Mouse (Mus musculus) embryonic facial prominence, embryonic 10.5 days (tissue): ENCODE measurements around the gene Actr2. TPM values are rescaled to one million over a fixed set of nuclear protein-coding genes. Genes with fewer than 3 reads are reported as not detected.
A peak's percentile ranks its signal among the peaks of the same experiment; 100 is the strongest.
"Not testable (repeated sequence)": the region's sequence is repeated elsewhere in the genome, so short reads cannot be mapped to it uniquely, and the experiment has no call there.

Experiments
- DNase-seq: peaks from one replicate; pipeline ENCODE4 v3.0.0-alpha.2; 2017; ENCODE audit warnings: low spot score
- H3K27ac ChIP-seq: fragments of 300-500 bp; sonication (generic); replicated peaks from 2 replicates; pipeline ENCODE4 v1.5.1; 2016; ENCODE audit warnings: mild to moderate bottlenecking
- H3K27me3 ChIP-seq: fragments of 300-500 bp; sonication (generic); replicated peaks from 2 replicates; pipeline ENCODE4 v1.6.1; 2016; ENCODE audit warnings: low read depth, mild to moderate bottlenecking; ENCODE audit not compliant: poor library complexity, severe bottlenecking
- H3K36me3 ChIP-seq: fragments of 300-500 bp; sonication (generic); replicated peaks from 2 replicates; pipeline ENCODE4 v1.6.1; 2016; ENCODE audit warnings: mild to moderate bottlenecking, moderate library complexity
- H3K4me1 ChIP-seq: fragments of 300-500 bp; sonication (generic); 2 replicates; pipeline ENCODE4 v1.6.1; 2016
- H3K4me3 ChIP-seq: fragments of 300-500 bp; sonication (generic); 2 replicates; pipeline ENCODE4 v1.5.1; 2016; ENCODE audit warnings: mild to moderate bottlenecking, moderate library complexity
- H3K9me3 ChIP-seq: fragments of 300-500 bp; sonication (generic); 2 replicates; pipeline ENCODE4 v1.6.1; 2016; ENCODE audit warnings: mild to moderate bottlenecking
- WGBS: fragments of 180-500 bp; shearing (Covaris S2); methylation state at CpG from one replicate; pipeline ENCODE4 v1.1.7; 2016; 5-methylcytosine and 5-hydroxymethylcytosine counted together
- polyA plus RNA-seq: library from polyadenylated mRNA; unstranded; fragments of >200 nt; fragmentation: Nextera tagmentation; extraction: Ambion mirVana; gene quantifications from 2 replicates; pipeline ENCODE4 v1.2.1, GENCODE M21; 2016

The Actr2 gene
- 111 and 114 TPM in 2 replicates for polyA plus RNA-seq

DNA sequence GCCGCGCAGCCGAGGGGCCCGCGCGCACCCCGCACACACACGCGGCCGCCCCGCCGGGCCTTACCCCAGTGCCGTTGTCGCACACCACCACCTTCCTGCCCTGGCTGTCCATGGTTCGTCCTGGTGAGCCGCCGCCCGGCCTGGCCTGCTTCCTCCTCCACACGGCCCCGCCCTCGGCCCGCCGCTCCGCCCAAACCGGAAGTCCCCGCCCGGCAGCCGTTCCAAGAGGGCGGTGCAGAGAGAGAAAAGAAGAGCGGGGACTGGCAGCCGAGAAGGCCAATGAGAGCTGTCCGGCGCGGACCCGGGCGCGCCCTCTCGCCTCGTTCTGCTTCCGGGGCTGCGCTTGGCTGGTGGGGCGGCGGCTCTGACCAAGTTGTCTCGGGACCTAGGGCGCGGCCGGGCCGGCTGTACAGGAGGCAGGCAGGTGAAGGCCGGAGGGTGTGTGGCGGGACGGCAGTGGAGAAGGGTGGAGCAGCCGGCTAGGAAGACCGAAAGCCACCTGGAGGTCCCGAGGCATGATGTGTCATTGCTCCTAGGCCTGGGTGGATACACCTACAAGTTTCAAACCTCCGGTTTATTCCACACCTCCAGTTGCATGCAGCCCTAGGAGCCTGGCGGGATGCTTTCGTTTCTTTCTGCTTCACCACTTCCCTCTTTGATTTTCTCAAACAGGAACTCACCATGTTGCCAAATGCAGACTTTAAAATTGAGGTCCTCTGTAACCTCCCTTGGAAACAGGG, at the start of gene Actr2:
Gene Actr2, minus strand, starts transcription at position 173 of the 740 bp plus-strand sequence.
- Histone ChIP-seq H3K27me3 (no peaks in the 10 kb centered on the region), H3K36me3 (peaks cover 24% of the 10 kb centered on the region), H3K9me3 (no peaks in the 10 kb centered on the region), H3K4me3 (peak within 1 kb of the TSS; percentile 91), H3K4me1 (peaks cover 16% of the 10 kb centered on the region), H3K27ac (peak within 1 kb of the TSS; percentile 93)
- DNase-seq = peak; percentile 98
- WGBS = under 1% methylated on average over 57 of the region's 57 CpGs

DNA sequence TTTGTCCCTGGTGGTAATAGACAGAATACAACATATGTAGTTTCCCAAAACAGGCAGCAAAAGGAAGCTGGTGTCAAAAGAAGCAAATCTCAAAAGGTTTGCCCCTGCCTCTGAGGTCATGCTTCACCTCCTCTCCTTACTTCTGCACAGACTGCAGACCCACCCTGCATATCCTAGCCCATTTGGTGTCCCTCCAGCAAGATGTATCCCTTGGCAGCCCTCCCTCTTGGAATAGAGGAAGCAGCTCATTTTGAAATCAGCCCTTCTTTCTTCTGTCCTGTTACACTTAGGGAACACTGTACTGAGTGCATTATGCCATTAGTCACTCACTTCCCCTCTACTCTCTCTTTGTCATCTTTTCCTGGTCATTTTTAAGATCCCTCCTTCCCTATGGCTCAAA, 46.2 kb upstream of the Actr2 start:
- H3K9me3 ChIP-seq = no peaks in the 10 kb centered on the region
- DNase-seq = no peak
- H3K36me3 ChIP-seq = no peaks in the 10 kb centered on the region
- no peak overlapping the region for H3K4me3 ChIP-seq
- H3K27me3 ChIP-seq = no peaks in the 10 kb centered on the region
- H3K4me1 ChIP-seq = no peaks in the 10 kb centered on the region
- H3K27ac ChIP-seq = no peak overlapping the region

DNA sequence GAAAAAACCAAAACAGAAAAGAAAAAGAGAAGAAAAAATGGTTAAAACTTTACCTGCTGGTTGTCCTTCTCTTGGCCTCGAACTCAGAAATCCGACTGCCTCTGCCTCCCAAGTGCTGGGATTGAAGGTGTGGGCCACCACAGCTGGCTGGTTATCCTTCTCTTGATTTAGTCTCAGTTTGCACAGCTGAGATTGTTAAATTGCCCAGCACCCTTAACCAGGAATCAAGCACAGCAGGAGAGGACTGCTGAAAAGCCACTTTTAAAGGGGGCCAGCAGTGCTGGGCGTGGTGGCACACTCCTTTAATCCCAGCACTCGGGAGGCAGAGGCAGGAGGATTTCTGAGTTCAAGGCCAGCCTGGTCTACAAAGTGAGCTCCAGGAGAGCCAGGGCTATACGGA, 40.8 kb upstream of the Actr2 start:
- 92% methylated on average over 5 of the region's 5 CpGs for WGBS
- not testable (repeated sequence) for H3K4me1 ChIP-seq, DNase-seq, H3K9me3 ChIP-seq, H3K36me3 ChIP-seq, H3K27ac ChIP-seq, H3K4me3 ChIP-seq, H3K27me3 ChIP-seq

DNA sequence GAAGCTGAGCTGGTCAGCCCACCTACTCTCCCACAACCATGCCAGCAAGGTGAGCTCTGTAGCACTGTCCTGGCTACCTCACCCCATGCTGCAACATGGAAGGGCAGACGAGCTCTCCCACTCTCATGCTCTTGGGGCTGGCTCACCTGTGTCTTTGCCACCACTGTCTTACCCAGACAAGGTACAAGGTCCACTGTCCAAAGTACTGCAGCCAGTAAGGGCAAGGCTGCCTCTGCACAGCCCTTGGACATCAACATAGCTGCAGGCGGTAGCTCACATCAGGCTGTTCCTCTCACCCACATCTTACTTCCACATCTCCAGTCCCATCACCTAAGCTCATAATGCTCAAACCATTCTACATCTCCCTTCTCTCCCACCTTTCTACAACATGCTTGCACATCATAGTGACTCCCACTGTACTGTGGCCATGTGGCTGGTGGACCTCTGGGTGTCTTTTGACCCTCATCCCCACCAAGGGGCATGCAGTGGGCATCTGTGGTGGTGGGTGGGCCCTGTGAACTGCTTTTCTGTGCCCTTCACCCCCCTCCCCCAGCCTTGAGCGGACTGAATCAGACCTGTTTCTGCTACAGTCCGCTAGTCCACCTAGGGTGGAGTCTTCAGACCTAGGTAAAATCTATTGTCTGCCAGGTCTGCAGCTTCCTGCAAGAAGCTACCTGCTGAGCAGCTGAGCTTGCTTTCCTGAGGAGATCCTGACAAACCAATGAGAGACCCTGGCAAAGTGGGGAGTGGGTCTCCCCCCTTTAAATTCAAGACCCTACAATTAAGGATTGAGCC, 39.6 kb upstream of the Actr2 start:
- no peaks in the 10 kb centered on the region for H3K4me1 ChIP-seq
- no peaks in the 10 kb centered on the region for H3K36me3 ChIP-seq
- DNase-seq = no peak
- H3K4me3 ChIP-seq = no peak overlapping the region
- H3K27me3 ChIP-seq = no peaks in the 10 kb centered on the region
- H3K27ac ChIP-seq = no peak overlapping the region
- no peaks in the 10 kb centered on the region for H3K9me3 ChIP-seq
- 82% methylated on average over 4 of the region's 4 CpGs for WGBS

DNA sequence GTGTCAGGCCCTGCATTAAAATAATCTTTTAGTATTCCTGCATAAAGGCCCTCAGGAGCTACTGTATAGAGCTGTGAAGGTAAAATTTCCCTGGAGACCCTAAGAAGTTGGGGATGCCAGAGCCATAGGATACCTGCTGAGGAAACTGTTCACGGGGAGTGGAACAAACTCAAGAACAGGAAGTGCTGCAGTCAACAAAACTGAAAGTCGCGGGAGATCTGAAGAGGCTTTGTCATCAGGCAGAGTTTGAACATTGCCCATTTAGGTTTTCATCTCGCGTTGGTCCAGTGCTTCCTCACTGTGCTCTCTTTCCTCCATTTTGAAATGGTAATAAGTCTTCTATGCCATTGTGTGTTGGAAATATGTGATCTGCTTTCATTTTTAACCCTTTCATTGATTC, 38.6 kb upstream of the Actr2 start:
- no peaks in the 10 kb centered on the region for H3K4me1 ChIP-seq
- DNase-seq = no peak
- H3K27ac ChIP-seq = no peak overlapping the region
- H3K4me3 ChIP-seq = no peak overlapping the region
- WGBS = 88% methylated on average over 5 of the region's 5 CpGs
- H3K27me3 ChIP-seq = no peaks in the 10 kb centered on the region
- no peaks in the 10 kb centered on the region for H3K9me3 ChIP-seq
- no peaks in the 10 kb centered on the region for H3K36me3 ChIP-seq

DNA sequence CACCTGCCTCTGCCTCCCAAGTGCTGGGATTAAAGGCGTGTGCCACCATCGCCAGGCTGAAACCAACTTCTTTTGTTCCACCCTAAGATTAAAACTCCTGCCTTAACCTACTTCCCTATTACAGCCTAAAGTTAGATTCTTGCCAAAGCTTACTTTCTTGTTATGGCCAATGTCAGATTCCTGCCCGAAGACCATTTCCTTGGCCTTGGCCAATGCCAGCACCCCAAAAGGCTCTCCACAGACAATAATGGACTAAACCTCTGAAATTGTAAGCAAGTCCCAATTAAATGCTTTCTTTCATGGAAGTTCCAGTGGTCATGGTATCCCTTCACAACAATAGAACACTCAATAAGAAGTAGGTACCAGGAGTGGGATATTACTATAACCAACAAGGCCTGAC, 37.2 kb upstream of the Actr2 start:
- 93% methylated on average over 3 of the region's 3 CpGs for WGBS
- no peak for DNase-seq
- no peak overlapping the region for H3K27ac ChIP-seq

DNA sequence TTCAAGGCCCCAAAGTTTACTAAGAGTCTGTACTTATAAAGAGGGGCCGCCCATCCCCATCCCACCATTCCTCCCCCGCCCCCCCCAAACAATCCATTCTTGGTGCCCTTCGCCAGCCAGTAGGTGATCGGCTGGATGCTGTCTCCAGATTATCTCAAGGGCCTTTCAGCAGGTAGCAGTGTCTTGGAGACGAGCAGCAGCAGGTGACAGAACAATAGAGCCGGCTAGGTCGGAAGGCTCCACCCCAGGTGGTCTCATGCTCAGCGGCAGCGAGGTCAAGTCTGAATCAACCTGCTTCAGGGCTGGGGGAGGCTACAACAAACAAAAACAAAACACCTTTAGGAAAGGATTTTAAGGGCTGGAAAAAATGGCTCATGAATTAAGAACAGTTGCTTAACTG, 32.7 kb upstream of the Actr2 start:
- Histone ChIP-seq H3K4me3 (no peak overlapping the region), H3K27me3 (no peaks in the 10 kb centered on the region), H3K36me3 (no peaks in the 10 kb centered on the region), H3K4me1 (no peaks in the 10 kb centered on the region), H3K9me3 (no peaks in the 10 kb centered on the region), H3K27ac (no peak overlapping the region)
- 27% methylated on average over 9 of the region's 9 CpGs for WGBS
- DNase-seq = no peak

More for the DNA sequence above, 37.2 kb upstream of the Actr2 start:
- H3K36me3 ChIP-seq = no peaks in the 10 kb centered on the region
- no peaks in the 10 kb centered on the region for H3K4me1 ChIP-seq
- no peaks in the 10 kb centered on the region for H3K27me3 ChIP-seq
- no peaks in the 10 kb centered on the region for H3K9me3 ChIP-seq
- H3K4me3 ChIP-seq = no peak overlapping the region

DNA sequence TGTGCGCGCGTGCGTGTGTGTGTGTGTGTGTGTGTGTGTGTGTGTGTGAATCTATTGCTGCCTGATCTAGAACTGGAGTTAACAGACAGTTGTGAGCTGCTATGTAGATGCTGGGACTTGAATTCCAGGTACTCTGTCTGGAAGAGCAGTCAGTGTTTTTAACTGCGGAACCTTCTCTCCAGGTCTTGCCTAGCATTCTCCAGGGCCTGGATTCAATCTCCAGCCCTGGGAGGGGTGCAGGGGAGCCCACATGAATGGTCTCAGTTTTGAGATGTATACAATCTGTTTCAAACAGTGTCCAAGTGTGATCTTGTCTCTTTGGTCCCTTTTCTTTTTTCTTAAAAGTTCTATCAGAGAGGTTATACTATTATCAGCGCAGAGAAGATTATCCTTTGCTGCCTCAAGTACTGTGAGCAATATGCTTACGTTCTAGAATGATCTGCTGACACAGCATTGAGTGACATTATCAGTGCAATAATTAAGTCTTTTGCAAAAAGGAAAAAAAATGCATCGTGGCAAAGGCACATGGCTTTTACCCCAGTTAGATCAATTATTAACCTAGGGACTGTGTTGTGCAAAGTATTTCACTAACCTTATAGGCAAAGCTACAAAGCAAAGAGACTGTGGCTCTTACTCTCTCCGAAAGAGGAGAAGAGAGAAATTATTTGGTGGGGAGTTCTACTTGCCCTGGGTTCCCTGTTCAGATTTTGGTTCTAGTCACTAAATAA, 32.0 kb upstream of the Actr2 start:
- DNase-seq = no peak
- 86% methylated on average over 9 of the region's 9 CpGs for WGBS
- no peaks in the 10 kb centered on the region for H3K27me3 ChIP-seq

DNA sequence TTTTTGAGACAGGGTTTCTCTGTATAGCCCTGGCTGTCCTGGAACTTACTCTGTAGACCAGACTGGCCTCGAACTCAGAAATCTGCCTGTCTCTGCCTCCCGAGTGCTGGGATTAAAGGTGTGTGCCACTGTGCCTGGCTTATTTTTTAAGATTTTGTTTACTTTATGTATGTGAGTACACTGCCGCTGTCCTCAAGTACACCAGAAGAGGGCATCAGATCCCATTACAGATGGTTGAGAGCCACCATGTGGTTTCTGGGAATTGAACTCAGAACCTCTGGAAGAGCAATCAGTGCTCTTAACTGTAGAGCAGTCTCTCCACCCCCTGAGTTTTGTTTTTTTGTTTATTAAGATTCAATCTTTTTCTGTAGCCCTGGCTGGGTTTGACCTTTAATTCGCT, 31.0 kb upstream of the Actr2 start:
- not testable (repeated sequence) for H3K27me3 ChIP-seq, H3K4me1 ChIP-seq, H3K36me3 ChIP-seq, H3K27ac ChIP-seq, H3K4me3 ChIP-seq, H3K9me3 ChIP-seq, DNase-seq
- WGBS = 93% methylated on average over 4 of the region's 4 CpGs

More for the DNA sequence above, 32.0 kb upstream of the Actr2 start:
- H3K36me3 ChIP-seq = no peaks in the 10 kb centered on the region
- H3K4me3 ChIP-seq = no peak overlapping the region
- H3K27ac ChIP-seq = no peak overlapping the region
- no peaks in the 10 kb centered on the region for H3K9me3 ChIP-seq
- H3K4me1 ChIP-seq = no peaks in the 10 kb centered on the region

DNA sequence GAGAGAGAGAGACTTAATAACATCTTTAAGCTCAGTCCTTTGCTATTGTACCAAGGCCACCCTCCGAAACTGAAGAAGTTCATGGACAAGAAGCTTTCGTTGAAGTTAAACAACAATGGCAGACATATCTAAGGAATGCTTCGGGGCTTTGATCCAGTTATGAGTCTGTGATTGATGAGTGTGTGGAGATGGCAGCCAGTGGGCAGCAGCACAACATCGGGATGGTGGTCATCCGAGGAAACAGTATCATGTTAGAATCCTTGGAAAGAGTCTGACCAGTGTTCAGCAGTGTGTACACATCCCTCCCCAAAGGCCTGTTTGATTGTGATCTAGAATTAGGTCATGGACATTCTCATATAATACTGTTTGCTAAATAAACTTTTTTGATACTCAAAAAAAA, 29.8 kb upstream of the Actr2 start:
- no peak for DNase-seq
- Histone ChIP-seq H3K4me3 (no peak overlapping the region), H3K27me3 (no peaks in the 10 kb centered on the region), H3K4me1 (no peaks in the 10 kb centered on the region), H3K27ac (no peak overlapping the region), H3K9me3 (no peaks in the 10 kb centered on the region), H3K36me3 (no peaks in the 10 kb centered on the region)
- 94% methylated on average over 5 of the region's 5 CpGs for WGBS

DNA sequence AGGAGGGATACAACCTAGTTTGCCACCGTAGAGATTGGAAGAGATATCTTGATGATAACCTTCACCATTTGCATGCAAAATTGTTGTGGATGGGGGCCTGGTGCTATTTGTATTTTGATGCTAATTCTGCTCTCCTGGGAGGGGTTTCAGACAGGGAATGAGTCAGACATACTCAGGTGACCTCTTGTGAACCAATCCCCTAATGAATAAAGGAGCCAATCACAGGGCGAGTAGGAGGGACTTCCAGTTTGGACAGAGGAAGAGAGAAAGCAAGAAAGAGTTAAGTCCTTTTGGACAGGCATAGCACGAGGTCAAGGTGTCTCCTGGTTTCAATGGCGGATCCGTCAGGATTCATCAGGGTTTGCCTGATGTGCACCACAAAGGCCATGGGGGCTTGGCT, 27.6 kb upstream of the Actr2 start:
- WGBS = 84% methylated on average over 5 of the region's 5 CpGs

DNA sequence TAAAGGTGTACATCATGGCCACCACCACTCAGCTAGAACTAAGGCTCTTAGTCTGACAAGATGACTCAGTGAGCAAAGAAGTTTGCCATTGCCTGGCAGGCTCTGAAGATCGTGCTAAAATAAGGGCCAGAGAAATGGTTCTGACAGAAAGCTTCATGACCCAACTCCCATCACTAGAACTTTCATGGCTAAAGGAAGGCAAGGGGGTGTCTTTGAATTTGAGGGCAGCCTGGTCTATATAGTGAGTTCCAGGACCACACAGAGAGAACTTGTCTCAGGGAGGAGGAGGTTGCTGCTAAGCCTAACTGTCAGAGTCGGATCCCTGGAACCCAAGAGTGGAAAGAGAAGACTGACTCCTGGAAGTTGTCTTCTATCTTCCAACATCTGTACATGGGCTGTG, 27.0 kb upstream of the Actr2 start:
- H3K4me3 ChIP-seq = no peak overlapping the region
- WGBS = 87% methylated on average over 2 of the region's 2 CpGs
- no peak for DNase-seq
- no peaks in the 10 kb centered on the region for H3K4me1 ChIP-seq
- no peaks in the 10 kb centered on the region for H3K9me3 ChIP-seq
- no peak overlapping the region for H3K27ac ChIP-seq
- no peaks in the 10 kb centered on the region for H3K27me3 ChIP-seq
- H3K36me3 ChIP-seq = no peaks in the 10 kb centered on the region

More for the DNA sequence above, 27.6 kb upstream of the Actr2 start:
- H3K27me3 ChIP-seq = no peaks in the 10 kb centered on the region
- H3K36me3 ChIP-seq = no peaks in the 10 kb centered on the region
- no peak for DNase-seq
- no peak overlapping the region for H3K27ac ChIP-seq
- H3K9me3 ChIP-seq = no peaks in the 10 kb centered on the region
- no peaks in the 10 kb centered on the region for H3K4me1 ChIP-seq
- H3K4me3 ChIP-seq = no peak overlapping the region
